Mouse (Mus musculus) right cerebral cortex, postnatal 25 days (tissue): ENCODE results near the gene Eno2.

Experiments
- DNase-seq: peaks from one replicate; pipeline ENCODE4 v3.0.0; 2022

Gene Eno2

DNA sequence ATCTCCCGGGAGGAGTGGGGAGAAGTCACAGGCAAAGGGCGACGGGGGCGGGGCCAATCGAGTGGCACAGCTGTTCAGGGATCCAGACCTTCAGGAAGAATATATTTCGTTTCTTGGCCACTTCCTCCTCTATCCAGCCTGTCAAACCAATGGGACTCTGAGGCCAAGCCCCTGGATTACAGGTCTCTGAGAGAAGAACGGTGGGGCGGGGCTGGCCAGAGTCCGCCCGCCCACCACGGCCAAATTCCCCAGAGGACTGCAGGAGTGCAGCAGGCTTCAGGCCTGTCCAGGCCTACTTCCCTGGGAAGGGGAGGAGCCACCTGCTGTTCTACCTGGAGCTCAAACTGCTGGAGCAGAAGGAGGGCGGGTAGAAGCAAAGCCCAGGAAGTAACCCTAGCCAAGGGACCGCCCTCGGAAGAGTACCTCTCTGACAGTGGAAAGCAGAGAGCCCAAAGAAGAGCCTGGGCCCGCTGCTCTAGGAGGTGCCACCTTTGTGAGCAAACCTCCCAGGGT, 30.9 kb downstream of the Eno2 start, which contains the start of gene Ptpn6:
Ptpn6 (minus strand) TSS at position 204 of the 513 bp plus-strand sequence.
- no peak for DNase-seq

- DNase-seq, result no peak
Measured at GRCm38 (mm10) chr6:124737040-124737439, 32.4 kb downstream of the Eno2 start.

- DNase-seq, result no peak
Measured at GRCm38 (mm10) chr6:124734417-124734816, 35.1 kb downstream of the Eno2 start.

- no peak for DNase-seq
Measured at GRCm38 (mm10) chr6:124732476-124733370, 36.8 kb downstream of the Eno2 start.

GRCm38 (mm10) chr6:124731038-124731437, 38.4 kb downstream of the Eno2 start:
- DNase-seq, result no peak

- DNase-seq, result no peak
Measured at GRCm38 (mm10) chr6:124729850-124730705, 39.4 kb downstream of the Eno2 start.

DNA sequence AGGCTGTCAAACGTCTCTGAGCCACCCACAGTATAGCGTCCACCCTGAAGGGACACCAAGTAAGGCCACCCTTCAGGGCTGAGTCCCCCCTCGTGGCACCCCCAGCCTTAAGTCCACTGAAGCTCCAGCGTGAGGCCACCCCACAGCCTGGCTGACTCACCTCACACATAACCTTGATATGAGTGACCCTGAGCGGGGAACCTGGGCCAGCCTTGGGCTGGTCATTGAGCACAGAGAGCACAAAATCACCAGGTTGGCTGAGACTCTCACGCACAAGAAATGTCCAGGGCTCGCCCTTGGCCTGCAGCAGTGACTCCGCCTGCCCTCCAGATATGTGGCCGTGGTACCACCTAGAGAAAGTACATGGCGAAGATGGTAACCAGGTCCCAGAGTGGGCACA, 40.9 kb downstream of the Eno2 start:
- DNase-seq, result no peak

DNA sequence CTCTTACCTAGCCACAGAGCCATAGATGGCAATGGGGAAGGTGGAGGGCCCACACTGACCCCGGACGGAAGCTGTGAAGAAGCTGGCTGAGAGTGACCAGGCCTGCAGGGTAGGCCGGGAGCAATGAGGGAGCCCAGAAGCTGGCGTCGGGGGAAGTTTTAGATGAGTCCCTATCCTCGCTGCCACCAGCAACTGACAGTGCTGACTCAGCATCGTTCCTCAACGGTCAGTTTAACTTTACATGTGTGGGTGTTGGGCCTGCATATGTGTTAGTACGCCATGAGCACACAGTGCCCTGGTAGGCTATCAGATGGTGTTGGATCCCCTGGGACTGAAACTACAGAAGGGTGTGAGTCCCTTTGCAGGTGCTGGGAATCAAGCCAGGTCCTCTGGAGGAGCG, 45.0 kb downstream of the Eno2 start:
- no peak for DNase-seq

DNA sequence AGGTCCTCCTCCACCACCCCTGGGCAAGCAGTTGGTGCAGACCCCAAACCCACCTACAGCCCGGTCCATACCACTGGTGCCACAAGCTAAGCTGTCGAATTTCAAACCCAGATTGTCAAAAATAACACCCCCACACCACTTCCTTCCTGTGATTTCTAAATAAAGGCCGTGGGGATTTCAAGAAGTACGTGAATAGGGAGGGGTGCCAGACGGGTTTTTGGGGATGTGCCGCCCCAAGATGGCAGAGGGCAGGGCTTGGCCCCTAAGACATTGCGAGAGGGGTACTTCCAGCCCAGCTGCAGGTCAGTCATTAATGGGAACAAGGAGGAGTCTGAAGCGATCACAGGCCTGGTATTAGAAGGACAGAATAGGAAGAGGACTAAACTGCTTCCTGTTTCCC, 45.9 kb downstream of the Eno2 start:
- DNase-seq, result no peak

- no peak for DNase-seq
Measured at GRCm38 (mm10) chr6:124722876-124723473, 46.5 kb downstream of the Eno2 start.

DNA sequence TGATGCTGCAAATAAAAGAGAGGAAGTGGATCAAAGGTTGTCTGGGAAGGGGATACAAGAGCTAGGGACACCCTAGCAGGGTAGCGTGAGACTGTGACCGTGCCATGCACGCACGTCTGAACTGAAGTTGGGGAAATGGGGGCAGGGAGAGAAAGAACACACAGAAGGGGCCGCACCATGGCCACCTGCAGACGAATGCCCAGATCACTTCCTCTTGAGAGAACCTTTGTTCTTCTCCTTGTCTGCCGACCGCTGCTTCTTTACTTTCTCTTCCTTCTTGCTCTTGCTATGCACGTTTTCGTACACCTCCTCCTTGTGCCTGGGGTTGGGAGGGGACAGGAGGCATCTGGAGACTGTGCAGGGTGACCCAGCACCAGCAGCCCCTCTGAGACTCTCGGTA, 48.6 kb downstream of the Eno2 start:
- DNase-seq, result no peak

DNA sequence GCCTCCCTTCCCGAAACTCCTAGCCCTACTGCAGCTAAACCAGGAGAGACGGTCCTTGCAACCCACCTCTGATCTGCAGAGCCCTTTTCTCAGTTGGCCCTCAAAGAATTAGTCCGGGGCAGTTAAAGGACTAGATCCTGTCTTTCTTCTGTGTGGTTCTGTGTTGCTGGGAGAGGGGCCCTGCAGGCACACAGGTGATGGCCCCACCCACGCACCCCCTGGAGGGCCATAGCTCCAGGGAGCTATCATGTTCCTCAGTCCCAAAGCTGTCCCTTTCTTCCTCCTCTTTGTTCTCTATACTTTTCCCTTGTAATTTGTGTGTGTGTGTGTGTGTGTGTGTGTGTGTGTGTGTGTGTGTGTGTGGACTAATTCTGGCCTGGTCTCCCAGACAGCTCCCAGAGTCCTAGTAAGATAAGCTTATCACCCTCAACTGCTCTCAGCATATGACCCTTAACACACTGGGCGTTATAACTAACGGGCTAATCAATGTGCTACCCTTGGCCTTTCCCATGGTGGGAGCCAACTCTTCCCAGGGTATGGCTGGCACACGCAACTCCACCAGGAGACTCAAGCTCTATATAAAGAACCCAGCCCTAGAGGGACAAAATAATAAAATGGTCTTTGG, 50.0 kb downstream of the Eno2 start:
- no peak for DNase-seq

GRCm38 (mm10) chr6:124718703-124719102, 50.8 kb downstream of the Eno2 start:
- DNase-seq, result no peak

GRCm38 (mm10) chr6:124717968-124718367, 51.5 kb downstream of the Eno2 start:
- DNase-seq, result no peak

GRCm38 (mm10) chr6:124716864-124717490, 52.5 kb downstream of the Eno2 start:
- no peak for DNase-seq

DNA sequence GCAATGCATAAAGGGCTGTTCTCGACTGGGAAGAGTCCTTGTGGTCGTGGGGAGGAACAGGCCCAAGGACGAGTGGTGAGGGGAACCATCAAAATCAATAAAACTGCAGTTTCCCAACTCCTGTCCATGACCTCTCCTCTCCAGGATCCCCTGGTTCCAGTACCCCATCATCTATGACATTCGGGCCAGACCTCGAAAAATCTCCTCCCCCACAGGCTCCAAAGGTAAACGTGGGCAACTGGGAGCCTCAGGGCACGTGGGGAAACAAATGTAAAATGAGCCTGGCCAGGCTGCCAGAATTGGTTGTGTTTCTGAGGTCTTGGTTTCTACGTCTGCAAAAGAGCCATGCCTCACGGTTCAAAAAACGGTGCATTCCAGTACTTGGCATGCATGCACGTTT, 56.6 kb downstream of the Eno2 start:
- DNase-seq, result no peak

GRCm38 (mm10) chr6:124711824-124712782, 57.4 kb downstream of the Eno2 start, which contains the start of the genes Emg1 and Phb2:
TSS of gene Emg1 (minus strand) at chr6:124712178.
TSS of gene Phb2 (plus strand) at chr6:124712336.
- DNase-seq, result peak; percentile 98
